Mouse (Mus musculus): ENCODE data around the gene Slc25a12.

Gene Slc25a12

GRCm38 (mm10) chr2:71349511-71349910, 18.0 kb downstream of the Slc25a12 start:
- DNase-seq = no peak

DNA sequence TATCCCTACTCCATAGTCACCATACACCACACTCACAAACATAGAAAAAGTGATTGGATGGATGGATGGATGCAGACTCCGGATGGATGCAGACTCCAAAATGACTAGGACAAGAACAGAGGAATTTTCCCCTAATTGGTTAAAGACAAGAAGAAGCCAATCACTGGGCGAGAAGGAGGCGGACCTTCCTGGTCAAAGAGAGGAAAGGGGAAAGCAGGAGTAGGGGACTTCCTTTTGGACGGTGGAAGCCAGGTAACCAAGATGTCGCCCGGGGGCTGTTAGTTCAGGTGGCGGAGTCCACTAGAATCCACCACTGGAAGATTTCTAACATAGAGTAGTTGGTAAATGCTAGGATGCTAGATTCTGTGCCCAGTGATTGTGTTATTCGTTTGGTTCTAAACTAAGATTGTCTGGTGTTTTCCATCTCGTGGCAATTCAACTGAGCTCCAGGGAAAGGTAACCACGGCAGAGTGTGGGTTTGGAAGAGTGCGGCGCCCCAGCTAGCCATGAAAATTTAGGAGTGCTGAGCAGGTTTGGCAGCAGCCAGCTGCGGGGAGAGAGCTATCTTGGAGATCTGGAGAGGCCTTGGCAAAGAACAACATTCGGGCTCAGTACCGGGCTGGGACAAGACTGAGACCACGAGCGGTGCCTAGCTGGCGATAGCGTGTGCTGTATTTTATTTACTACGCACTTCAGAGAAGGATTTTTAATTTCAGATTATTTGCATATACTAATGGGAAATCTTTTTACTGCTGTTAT, 19.6 kb downstream of the Slc25a12 start:
- no peak for DNase-seq

- no peak for DNase-seq
These were observed 20.4 kb downstream of the Slc25a12 start for GRCm38 (mm10) chr2:71347160-71347559.

GRCm38 (mm10) chr2:71343884-71344640, 23.5 kb downstream of the Slc25a12 start:
- no peak for DNase-seq

GRCm38 (mm10) chr2:71340126-71340525, 27.4 kb downstream of the Slc25a12 start:
- DNase-seq = no peak

- no peak for DNase-seq
These were observed 29.3 kb downstream of the Slc25a12 start for GRCm38 (mm10) chr2:71338145-71338796.

DNA sequence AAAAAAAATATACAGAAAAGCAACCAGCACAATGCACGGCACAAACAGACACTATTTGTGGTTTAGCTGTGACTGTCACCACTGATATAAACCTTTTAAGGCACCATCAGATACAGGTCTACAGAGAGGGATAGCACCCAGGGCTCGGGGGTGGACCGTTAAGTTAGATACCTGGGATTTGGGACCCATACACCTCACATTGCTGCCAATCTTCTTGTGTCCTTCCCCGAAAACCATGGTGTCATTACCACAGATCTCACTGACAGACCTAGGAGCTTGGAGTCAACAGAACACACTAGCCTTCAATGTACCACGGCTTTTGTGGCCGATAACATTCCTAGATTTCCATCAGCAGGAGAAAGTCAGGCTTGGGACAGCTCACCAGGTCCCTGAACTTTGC, 30.9 kb downstream of the Slc25a12 start:
- DNase-seq = no peak

DNA sequence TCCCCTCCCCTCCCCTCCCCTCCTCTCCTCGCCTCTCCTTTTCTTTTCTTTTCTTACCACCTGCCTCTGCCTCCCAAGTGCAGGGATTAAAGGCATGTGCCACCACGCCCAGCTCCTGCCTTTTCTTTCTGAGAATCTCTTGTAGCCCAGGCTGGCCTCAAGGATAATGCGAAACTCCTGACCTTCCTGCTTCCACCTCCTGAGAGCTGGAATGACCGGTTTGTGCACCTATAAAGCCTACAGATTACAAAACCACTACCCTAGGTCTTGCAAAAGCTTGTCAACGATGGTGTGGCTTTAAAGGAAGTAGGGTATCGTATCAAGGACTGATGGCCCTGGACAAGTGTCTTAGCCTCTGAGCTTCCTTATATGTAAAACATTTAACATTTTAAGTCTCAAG, 31.3 kb downstream of the Slc25a12 start:
- no peak for DNase-seq

DNA sequence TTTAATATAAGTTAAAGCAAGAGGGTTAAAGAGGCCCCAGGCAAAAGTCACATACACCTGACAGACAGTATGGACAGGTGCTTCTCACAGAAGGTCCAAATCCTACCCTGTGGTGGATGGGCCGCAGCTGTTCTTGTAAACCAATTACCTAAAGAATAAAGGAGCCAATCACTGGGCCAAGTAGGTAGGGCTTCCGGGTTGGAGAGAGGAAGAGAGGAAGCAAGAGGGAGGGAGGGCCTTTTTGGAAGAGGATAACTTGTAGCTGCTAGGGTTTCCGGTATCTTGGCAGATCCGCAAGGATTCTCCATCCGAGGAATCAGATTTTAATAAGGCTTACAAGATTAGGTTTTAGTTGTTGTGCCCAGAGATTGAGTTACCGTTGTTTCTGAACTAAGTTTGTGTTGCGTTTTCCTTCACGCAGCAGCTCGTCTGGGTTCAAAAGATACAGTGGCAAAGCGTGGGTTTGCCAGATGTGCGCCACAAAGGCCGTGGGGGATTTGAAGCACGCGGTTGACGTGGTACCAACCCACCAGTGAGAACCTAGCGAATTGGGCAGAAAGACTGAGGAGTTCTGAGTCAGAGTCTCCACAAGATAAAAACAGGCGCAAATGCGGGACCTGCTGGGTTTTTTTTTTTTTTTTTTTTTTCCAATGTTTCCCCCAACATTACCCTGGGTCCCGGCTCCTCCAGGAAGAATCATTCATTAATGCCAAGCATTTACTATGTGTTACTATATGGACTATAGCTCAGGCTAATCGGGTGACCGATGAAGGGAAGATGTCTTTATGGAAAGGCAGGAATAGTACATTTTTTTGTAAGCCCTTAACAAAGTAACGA, 33.3 kb downstream of the Slc25a12 start:
- peak in 1 of 2 experiments; percentile 12 for DNase-seq

DNA sequence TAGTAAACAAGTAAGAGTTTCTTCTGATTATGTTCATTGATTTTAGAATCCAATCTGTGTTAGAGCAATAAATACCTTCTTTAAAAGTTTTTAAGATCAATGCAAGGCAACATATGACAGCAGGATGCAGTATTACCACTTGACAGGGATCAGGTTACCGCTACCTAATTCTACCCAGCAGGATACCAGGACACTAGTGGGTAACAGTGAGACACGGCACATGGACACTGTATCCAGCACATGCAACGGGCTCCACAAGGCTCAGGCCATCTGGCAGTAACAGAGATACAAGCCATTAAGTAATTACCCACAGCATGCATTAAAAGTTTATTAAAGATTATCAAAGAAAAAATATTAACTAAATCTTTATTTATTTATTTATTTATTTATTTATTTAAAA, 37.8 kb downstream of the Slc25a12 start:
- no peak for DNase-seq

DNA sequence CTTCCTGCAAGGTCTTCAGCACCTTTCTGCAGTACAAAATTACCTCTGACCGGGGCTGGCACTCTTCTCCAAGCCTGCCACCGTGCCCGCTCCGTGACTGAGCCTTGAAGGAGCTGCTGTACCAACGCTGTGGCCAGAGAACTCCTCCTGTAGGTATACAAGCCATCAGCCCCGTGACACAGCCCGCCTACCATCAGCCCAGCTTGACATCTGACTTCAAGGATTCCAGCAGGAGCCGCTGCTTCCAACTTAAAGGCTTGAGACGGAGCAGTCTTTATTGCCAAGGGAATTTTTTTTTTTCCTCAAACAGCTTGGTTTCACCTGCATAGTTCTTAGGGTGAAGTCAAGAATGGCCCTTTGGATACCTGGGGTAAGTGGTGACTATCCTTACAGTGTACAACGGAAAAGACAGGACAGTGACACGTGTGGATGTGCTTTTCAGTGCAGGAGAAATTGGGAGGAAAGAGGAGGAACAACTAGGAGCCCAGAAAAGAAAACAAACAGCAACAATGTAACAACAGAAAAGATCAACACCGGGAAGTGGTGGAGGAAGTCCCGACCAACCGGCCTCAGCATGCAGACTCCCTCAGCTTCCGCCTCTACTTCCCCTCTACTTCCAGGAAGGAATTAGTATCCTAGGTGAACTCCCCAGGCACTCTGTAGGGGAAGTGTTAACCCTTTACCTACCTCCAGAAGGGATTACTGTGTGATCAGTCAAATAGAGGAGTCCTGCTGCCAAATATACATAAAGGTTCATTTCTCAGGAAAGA, 39.0 kb downstream of the Slc25a12 start:
- DNase-seq = no peak

DNA sequence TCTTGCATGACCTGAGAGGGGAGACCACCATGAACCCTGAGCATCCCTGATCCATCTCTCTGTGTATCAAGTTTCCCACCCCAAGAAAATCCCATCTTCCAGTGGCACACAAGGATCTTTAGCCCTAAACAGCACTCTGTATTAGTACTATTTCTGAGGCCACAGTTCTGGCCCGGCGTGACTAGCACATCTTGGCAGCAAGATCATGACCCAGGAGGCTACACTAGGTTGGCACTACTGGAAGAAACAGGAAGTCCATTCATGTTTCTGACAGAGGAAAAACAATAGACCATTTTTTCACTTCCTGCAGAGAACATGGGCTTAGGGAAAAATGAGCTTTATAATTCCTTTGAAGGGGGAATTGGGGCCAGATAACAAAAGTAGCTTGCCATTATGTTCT, 39.8 kb downstream of the Slc25a12 start:
- no peak for DNase-seq

- DNase-seq = no peak
These were observed 40.6 kb downstream of the Slc25a12 start for GRCm38 (mm10) chr2:71326766-71327464.

DNA sequence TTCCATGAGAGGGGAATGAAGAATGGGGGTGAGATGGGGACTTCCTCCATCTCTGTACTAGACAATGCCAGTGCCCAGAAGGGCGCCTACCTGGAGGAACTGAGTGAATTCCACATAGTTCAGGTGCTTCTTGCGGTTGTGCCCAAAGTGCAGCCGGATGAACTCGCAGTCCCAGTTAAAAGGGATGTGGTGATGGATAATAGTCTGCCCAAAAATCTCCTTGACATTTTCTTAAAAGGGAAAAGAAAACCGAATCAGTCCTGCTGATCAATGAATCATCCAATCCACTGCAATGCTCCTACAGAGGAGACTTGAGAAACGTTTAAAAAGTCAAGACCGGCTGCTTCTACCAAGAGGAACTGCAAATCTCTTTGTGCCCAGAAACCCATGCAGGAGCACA, 43.7 kb downstream of the Slc25a12 start:
- DNase-seq = no peak

DNA sequence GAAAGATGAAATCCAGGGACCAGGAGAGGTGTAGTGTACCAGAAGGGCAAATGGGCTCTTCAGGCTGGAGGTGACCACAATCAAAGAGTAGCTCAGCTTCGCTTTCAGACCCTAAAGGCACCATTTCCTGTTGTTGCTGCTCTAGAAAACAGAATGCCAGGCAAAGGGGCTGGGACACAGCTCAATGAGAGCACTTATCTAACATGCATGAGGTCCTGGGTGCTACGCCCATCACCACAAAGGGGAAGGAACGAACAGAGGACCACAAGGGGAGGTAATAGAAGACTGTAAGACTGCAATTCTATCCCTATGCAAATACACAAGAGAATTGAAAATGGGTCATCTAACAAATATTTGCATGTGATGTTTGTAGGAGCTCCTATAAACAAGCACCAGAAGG, 46.1 kb downstream of the Slc25a12 start:
- no peak for DNase-seq

GRCm38 (mm10) chr2:71316116-71316789, 51.3 kb downstream of the Slc25a12 start:
- no peak for DNase-seq

- no peak for DNase-seq
These were observed 52.5 kb downstream of the Slc25a12 start for GRCm38 (mm10) chr2:71315022-71315421.

GRCm38 (mm10) chr2:71314080-71314479, 53.5 kb downstream of the Slc25a12 start:
- DNase-seq = no peak

DNA sequence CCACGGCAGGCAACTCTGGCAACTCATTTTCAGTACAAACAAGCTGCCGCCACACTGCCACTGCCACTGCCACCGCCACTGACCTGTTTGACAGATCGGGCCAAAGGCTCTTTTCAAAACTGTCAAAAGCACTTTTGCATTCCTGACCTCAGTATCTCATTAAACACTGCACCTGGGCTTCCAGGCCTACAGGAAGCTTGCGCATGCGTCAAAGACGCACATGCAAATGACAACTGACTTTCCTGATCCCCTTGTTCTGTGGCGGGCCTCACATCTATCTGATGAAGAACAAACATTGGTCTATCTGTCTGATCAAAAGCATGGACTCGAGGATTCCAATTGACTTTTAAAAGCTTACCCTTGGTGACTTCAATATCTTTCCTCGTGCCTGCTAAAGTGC, 55.5 kb downstream of the Slc25a12 start:
- DNase-seq = no peak

DNA sequence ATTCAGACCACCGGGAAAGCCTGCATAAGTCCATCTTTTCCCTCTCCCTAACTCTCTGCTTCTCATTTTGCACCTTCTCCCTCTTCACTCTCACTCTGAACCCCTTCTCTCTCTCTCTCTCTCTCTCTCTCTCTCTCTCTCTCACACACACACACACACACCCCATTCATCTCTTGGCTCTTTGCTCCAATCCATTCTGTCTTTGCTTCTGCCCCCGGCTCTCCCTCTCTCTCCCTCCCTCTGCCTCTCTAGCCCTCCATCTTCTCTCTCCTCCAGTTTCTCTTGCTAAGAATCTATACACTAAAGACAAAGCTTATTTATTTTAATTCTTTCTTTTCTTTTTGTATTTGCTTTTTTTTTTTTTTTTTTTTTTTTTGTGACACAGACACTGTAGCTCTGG, 57.8 kb downstream of the Slc25a12 start:
- DNase-seq = no peak

DNA sequence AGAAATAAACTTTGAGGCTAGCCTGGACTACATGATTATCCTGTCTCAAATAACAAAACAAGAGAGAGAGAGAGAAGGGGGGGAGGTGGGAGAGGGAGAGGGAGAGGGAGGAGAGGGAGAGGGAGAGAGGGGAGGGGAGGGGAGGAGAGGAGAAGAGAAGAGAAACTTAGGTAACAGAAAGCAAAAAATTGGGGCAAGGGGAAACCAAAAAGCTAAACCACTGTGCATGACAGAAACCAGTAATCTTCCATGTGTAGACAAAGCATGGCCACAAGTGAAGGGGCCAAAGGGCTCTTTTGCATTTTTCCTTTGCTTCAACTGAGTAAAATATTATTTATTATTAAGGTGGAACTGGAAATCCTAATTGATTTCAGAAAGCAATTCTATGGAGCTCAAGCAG, 61.2 kb downstream of the Slc25a12 start:
- no peak for DNase-seq

Data from thymus, postnatal 36 days (tissue).